Mouse (Mus musculus): Measurements from ENCODE around the gene Dcun1d2.

GRCm38 (mm10) chr8:13213479-13214268 is 74.3 kb downstream of the Dcun1d2 start:
- TF ChIP-seq CTCF (conservative IDR thresholded peaks at IDR 0.05 in 1 of 2, IDR thresholded peaks at IDR 0.05 in 1 of 2; ENCODE audit: low read depth in 2 of 2, low read length in 2 of 2) (peak; percentile 32 to 86; a peak in 3 of 4 replicates), MAX (IDR thresholded peaks at IDR 0.05; ENCODE audit: low read length) (peak; percentile 94)
